Mouse (Mus musculus) lung, postnatal 0 days (tissue): ENCODE data around the gene St8sia2. TPM values are rescaled to one million over a fixed set of nuclear protein-coding genes. Genes with fewer than 3 reads are reported as not detected.

Experiments
- ATAC-seq: fragments of 200-750 bp; cut with Nextera tagmentation; 2 replicates; pipeline ENCODE4 v1.8.0; 2017; ENCODE audit warnings: moderate library complexity
- DNase-seq: peaks from one replicate; pipeline ENCODE4 v3.0.0-alpha.2; 2016; ENCODE audit warnings: low spot score
- H3K27ac ChIP-seq: fragments of 300-500 bp; sonication (generic); 2 replicates; pipeline ENCODE4 v1.5.1; 2014; ENCODE audit warnings: antibody characterized with exemption, mild to moderate bottlenecking, low read length, mixed read lengths
- H3K27me3 ChIP-seq: fragments of 300-500 bp; sonication (generic); replicated peaks from 2 replicates; pipeline ENCODE4 v1.6.1; 2014; ENCODE audit warnings: low read length, mixed read lengths; ENCODE audit not compliant: insufficient read depth
- H3K36me3 ChIP-seq: fragments of 300-500 bp; sonication (generic); 2 replicates; pipeline ENCODE4 v1.6.1; 2014; ENCODE audit warnings: low read length, mixed read lengths; ENCODE audit not compliant: insufficient read depth
- H3K4me1 ChIP-seq: fragments of 300-500 bp; sonication (generic); 2 replicates; pipeline ENCODE4 v1.6.1; 2014; ENCODE audit warnings: antibody characterized with exemption, low read depth, low read length, mixed read lengths; ENCODE audit not compliant: insufficient read depth
- H3K4me2 ChIP-seq: fragments of 300-500 bp; sonication (generic); replicated peaks from 2 replicates; pipeline ENCODE4 v1.6.1; 2014; ENCODE audit warnings: low read depth, mild to moderate bottlenecking, low read length, moderate library complexity, mixed read lengths
- H3K4me3 ChIP-seq: fragments of 300-500 bp; sonication (generic); 2 replicates; pipeline ENCODE4 v1.5.1; 2014; ENCODE audit warnings: low read depth, low read length
- H3K9ac ChIP-seq: fragments of 300-500 bp; sonication (generic); replicated peaks from 2 replicates; pipeline ENCODE4 v1.6.1; 2014; ENCODE audit warnings: low read depth, mild to moderate bottlenecking
- H3K9me3 ChIP-seq: fragments of 300-500 bp; sonication (generic); 2 replicates; pipeline ENCODE4 v1.6.1; 2016; ENCODE audit warnings: low read length, mixed read lengths
- CTCF ChIP-seq: IDR thresholded peaks from 2 replicates; pipeline ENCODE4 v1.5.1; 2016; ENCODE audit warnings: antibody characterized with exemption, mild to moderate bottlenecking
- EP300 ChIP-seq: IDR thresholded peaks from 2 replicates; pipeline ENCODE4 v1.6.1; 2016; ENCODE audit warnings: antibody characterized with exemption, mild to moderate bottlenecking, control low read depth
- WGBS: fragments of 180-500 bp; shearing (Covaris S2); extraction: QIAGEN DNeasy Blood & Tissue Kit; methylation state at CpG from one replicate; pipeline ENCODE4 v1.1.7; 2014; 5-methylcytosine and 5-hydroxymethylcytosine counted together
- polyA plus RNA-seq: library from polyadenylated mRNA; unstranded; fragments of >200 nt; fragmentation: Nextera tagmentation; extraction: Ambion mirVana; gene quantifications from 2 replicates; pipeline ENCODE4 v1.2.1, GENCODE M21; 2015

The St8sia2 gene
- polyA plus RNA-seq, 1 experiment from 2014 or later, result 3.5 TPM

- DNase-seq (no peak), ATAC-seq (no peak)
- WGBS, result 71% methylated on average over 6 of the region's 6 CpGs
- TF ChIP-seq EP300, result no peak
- no peak for TF ChIP-seq CTCF
- Histone ChIP-seq H3K36me3 (no peaks in the 10 kb centered on the region), H3K27ac (no peak overlapping the region), H3K27me3 (no peaks in the 10 kb centered on the region), H3K4me2 (no peak overlapping the region), H3K4me3 (no peak overlapping the region), H3K9me3 (no peaks in the 10 kb centered on the region), H3K4me1 (no peaks in the 10 kb centered on the region), H3K9ac (no peak overlapping the region)
Observed at GRCm38 (mm10) chr7:73894506-73894905, 119.0 kb downstream of the St8sia2 start.

GRCm38 (mm10) chr7:73891830-73892229 is 121.7 kb downstream of the St8sia2 start:
- ATAC-seq (no peak), DNase-seq (no peak)
- Histone ChIP-seq H3K4me3 (no peak overlapping the region), H3K36me3 (no peaks in the 10 kb centered on the region), H3K27me3 (no peaks in the 10 kb centered on the region), H3K9me3 (no peaks in the 10 kb centered on the region), H3K4me2 (no peak overlapping the region), H3K27ac (no peak overlapping the region), H3K4me1 (no peaks in the 10 kb centered on the region), H3K9ac (no peak overlapping the region)
- 73% methylated on average over 5 of the region's 5 CpGs for WGBS
- TF ChIP-seq EP300 (no peak), CTCF (no peak)

- Histone ChIP-seq H3K9me3 (no peaks in the 10 kb centered on the region), H3K4me2 (no peak overlapping the region), H3K27me3 (no peaks in the 10 kb centered on the region), H3K9ac (no peak overlapping the region), H3K4me3 (no peak overlapping the region), H3K36me3 (no peaks in the 10 kb centered on the region), H3K4me1 (no peaks in the 10 kb centered on the region), H3K27ac (no peak overlapping the region)
- no peak for TF ChIP-seq EP300
- TF ChIP-seq CTCF, result no peak
- no peak for DNase-seq
- ATAC-seq, result no peak
- WGBS, result 77% methylated on average over 9 of the region's 9 CpGs
Observed at GRCm38 (mm10) chr7:73890891-73891610, 122.4 kb downstream of the St8sia2 start.

- no peak overlapping the region for H3K9ac ChIP-seq
- no peaks in the 10 kb centered on the region for H3K4me1 ChIP-seq
- no peak overlapping the region for H3K4me2 ChIP-seq
- ATAC-seq, result no peak
- no peaks in the 10 kb centered on the region for H3K9me3 ChIP-seq
- no peak for DNase-seq
- TF ChIP-seq CTCF (no peak), EP300 (no peak)
- H3K36me3 ChIP-seq, result no peaks in the 10 kb centered on the region
- no peak overlapping the region for H3K27ac ChIP-seq
- 86% methylated on average over 5 of the region's 5 CpGs for WGBS
- no peak overlapping the region for H3K4me3 ChIP-seq
- no peaks in the 10 kb centered on the region for H3K27me3 ChIP-seq
Observed at GRCm38 (mm10) chr7:73890466-73890865, 123.0 kb downstream of the St8sia2 start.
